Mouse (Mus musculus): Measurements from ENCODE around the gene Wbp1. TPM values are rescaled to one million over a fixed set of nuclear protein-coding genes. Genes with fewer than 3 reads are reported as not detected.

Gene Wbp1
- total RNA-seq, 2 experiments from 2014 or later = 34.8 to 89.9 TPM

DNA sequence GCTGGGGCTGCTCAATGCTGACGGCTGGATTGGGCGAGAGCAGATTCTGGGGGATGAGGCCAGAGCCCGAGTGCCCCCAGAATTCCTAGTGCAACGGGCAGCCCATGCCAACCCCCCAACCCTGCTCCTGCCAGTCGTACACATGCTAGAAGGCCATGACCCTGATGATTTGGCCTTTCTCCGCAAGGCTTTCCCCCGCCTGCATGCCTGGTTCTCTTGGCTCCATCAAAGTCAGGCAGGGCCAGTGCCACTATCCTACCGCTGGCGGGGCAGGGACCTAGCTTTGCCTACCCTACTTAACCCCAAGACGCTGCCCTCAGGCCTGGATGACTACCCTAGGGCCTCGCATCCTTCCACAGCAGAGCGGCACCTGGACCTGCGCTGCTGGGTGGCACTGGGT lies 3.7 kb downstream of the Wbp1 start:
- ATAC-seq (ENCODE audit: poor library complexity, severe bottlenecking) = no peak

DNA sequence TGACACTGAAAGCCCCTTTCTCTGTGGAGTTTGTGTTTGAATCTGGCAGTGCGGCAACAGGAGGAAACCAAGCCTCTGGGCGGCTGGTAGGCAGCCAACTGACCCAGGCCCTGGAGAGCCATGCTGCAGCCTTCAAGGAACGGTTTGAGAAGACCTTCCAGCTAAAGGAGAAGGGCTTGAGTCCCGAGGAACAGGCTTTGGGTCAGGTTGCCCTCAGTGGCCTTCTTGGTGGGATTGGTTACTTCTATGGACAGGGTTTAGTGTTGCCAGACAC lies 4.3 kb downstream of the Wbp1 start:
- ATAC-seq (ENCODE audit: poor library complexity, severe bottlenecking) = no peak

DNA sequence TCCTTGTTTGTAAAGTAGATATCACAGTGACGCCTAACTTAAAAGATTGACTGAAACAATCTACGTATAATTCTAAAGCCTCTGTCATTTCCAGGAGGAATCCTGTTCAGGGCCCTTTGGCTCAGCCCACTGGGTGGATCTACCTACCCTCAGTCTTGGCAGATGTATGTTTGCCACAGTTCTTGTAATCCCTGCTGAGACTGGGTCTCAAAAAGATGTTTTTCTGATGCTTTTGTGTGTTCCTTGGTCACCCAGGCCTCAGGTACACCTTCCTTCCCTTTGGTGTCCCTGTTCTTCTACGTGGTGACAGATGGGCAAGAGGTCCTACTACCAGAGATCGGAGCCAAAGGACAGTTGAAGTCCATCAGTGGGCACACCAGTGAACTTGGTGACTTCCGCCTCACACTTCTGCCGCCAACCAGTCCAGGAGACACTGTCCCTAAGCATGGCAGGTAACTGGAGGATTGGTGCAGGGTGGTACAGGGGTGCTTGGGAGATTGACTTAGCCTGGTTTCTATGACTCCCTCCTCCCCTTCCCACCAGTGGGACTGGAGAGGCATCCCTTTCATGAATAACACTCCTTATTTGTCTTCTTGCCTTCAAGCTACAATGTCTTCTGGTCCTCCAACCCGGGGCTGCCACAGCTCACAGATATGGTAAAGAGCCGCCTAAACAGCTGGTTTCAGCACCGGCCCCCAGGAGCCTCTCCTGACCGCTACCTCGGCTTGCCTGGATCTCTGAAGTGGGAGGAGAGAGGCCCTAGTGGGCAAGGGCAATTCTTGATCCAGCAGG lies 4.8 kb downstream of the Wbp1 start:
- ATAC-seq (ENCODE audit: poor library complexity, severe bottlenecking) = no peak

DNA sequence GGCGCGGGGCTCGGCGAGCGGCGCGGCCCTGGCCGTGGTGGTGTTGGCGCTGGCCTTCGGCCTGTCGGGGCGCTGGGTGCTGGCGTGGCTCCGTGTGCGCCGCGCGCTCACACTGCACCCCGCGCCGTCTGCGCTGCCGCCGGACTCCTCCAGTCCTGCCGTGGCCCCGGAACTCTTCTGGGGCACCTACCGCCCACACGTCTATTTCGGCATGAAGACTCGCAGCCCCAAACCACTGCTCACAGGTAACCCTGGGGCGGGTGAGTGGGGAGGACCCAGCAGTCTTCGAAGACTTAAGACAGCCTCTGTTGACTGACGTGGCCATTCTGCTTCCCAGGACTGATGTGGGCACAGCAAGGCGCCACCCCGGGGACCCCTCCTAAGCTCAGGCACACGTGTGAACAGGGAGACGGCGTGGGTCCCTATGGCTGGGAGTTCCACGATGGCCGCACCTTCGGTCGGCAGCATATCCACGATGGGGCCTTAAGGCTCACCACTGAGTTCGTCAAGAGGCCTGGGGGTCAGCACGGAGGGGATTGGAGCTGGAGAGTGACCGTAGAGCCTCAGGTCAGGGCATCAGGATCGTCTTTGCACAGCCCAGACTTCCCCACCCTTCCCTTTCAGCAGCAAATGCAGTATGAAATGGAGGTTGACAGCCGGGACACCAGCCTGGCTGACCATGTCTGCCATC lies 5.5 kb downstream of the Wbp1 start:
- ATAC-seq (ENCODE audit: poor library complexity, severe bottlenecking) = peak; percentile 21

DNA sequence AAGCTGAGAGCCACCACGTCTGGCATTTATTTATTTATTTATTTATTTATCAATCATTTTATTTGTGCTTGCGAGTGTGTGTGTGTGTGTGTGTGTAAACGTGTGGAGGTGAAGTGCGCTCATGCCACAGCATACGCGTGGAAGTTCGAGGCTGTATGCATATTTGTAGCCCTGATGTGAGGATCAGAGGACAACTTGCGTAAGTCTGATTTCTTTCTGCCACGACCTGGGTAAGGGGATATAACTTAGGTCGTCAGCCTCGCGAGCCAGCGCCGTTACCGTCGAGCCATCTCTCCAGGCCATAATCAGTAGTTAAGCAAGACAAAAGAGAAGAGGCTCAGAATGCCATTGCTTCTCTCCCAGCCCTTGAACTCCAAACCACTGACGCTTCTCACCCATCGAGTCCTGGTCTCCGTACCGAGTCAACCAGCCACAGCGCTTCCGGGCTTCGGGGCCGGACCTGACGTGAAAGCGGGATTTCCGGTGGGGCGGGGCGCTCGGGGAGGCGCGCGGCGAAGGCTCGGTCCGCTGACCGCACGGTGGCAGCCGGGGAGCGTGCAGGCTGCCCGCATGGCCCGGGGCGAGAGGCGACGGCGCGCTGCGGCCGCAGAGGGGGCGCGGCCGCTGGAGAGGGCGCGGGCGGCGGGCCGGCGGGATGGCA lies 6.2 kb downstream of the Wbp1 start, which contains the start of gene Mogs:
Gene Mogs, plus strand, starts transcription at position 486 of the 661 bp plus-strand sequence.
- ATAC-seq (ENCODE audit: poor library complexity, severe bottlenecking) = peak; percentile 98

DNA sequence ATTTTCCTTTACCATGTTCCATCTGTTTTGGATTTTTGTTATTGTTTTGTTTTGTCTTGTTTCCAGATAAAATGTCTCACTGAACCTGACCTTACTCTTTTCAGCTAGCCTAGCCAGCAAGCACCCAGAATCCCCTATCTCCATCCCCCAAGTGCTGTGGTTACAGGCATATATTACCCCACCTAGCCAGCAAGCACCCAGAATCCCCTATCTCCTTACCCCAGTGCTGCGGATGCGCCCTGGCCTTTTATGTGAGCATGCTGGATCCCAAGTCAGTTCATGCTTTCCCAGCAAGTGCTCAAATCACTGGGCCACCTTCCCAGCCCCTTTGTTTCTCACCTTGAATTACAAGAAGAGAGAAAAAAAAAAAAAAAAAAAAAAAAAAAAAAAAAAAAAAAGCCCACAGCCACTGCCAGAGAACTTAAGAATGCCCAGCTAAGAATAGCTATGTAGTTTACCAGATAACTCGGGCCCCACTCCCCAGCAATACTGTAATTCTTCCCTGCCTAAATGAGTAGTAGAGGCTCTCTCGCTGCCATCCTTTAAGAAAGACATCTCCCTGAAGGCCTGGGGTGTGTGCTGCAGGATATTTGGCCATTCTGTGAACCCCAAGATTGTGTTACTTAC lies 9.7 kb downstream of the Wbp1 start:
- ATAC-seq (ENCODE audit: poor library complexity, severe bottlenecking) = no peak

DNA sequence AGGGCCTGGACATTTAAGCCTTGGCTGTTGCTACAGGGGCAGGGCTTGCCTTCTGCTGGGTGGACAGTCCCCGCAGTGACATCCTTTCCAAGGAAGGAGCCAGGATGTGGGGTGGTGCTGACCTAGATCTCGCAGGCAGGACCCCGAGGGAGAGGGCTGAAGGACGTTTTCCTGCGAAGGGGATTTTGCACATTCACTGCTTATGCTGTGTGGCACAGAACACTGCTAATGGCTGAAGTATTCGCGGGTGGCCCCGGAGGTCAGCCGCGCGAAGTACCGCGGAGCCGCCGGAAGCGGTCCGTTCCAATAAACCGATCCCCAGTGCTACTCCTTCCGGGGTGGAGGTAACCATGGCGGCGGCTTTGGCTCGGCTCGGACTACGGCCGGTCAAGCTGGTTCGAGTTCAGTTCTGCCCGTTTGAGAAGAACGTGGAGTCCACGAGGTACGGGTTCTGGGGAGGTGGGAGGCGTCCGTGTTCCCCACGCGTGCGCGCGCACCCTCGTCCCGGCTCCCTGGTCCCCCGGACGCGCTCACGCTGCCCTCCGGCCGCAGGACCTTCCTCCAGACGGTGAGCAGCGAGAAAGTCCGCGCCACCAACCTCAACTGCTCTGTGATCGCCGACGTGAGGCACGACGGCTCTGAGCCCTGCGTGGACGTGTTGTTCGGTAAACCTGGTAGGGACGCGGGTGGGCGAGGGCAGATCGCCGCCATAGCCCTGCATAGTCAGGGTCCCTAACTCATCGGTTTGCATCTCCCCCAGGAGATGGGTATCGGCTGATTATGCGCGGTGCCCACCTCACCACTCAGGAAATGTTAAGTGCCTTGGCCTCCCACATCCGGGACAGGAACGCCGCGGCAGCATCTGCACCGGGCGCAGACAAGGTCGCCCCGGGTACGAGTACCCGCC lies 12.3 kb downstream of the Wbp1 start, which contains the start of gene Mrpl53:
Gene Mrpl53, plus strand, starts transcription at position 279 of the 907 bp plus-strand sequence.
- ATAC-seq (ENCODE audit: poor library complexity, severe bottlenecking) = peak; percentile 91

DNA sequence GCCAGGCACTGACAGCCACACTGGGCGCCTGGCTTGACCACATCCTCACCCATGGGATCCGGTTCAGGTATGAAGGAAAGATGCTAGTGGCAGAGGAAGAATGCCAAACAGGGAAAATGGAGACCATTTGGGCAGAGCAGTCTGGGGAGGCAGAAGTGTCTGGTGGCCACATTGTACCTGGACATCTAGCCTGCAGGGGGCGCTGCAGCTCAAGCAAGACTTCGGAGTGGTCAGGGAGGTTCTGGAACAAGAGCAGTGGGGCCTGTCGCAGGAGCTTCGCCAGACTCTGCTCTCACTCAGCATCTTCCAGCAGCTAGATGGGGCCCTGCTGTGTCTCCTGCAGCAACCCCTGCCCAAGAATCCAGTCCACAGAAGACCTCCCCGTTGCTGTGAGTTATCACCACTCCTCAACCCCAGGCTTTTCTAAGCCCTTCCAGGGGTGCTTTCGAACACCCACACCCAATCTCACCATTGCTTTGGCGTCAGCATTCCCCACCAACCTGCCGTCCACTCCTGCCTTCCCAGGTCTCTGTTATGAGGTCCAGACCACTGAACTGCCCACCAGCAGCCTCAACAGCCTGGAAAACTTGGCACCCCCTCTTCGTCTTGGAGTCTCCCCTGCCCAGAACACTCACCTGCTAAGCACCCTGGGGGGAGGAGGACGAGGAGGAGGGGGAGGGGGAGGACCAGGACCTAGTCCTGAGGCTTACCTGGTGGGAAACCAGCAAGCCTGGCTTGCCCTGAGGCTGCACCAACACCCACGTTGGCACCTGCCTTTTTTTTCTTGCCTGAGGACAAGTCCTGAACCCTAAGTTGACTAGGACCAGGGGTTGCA lies 13.6 kb downstream of the Wbp1 start:
- ATAC-seq (ENCODE audit: poor library complexity, severe bottlenecking) = peak; percentile 75

DNA sequence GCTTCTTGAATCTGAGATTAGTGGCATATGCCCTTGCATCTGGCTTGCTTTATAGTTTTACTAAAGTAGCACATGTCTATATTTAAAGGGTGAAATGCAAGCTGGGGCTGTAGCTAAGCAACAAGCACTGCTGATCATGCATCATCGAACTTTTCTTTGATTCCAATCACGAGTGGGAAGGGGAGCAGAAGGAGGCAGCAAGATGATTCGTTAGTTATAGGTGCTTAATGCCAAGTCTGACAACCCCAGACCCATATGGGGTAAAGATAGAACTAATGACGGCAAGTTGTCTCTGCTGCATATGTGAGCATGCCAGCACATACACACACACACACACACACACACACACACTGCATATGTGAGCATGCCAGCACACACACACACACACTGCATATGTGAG lies 17.2 kb downstream of the Wbp1 start:
- no peak for ATAC-seq (ENCODE audit: poor library complexity, severe bottlenecking)

DNA sequence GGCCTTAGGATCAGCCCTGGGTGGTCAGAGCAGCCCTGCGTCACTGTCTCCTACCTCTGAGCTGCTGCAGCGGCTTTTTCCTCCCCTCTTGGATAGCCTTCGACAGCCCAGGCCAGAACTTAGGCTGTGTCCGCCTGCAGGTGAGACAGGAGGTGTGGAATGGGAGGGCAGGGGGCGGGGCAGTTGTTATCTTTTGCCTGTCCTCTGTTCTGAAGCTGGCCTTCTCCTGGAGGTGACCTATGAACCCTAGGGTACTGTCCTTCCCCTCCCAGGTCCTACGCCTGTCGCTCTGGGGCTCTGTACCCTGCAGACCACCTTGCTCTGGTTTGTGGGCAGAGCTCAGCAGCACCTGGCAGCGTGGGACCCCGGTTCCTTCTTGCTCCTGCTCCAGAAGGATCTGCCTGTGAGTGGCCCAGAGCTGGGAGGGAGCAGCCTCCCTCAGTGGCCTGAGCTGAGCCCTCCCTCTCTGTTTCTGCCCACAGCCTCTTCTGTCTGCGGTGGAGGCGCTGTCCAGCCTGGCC lies 18.2 kb downstream of the Wbp1 start:
- no peak for ATAC-seq (ENCODE audit: poor library complexity, severe bottlenecking)

DNA sequence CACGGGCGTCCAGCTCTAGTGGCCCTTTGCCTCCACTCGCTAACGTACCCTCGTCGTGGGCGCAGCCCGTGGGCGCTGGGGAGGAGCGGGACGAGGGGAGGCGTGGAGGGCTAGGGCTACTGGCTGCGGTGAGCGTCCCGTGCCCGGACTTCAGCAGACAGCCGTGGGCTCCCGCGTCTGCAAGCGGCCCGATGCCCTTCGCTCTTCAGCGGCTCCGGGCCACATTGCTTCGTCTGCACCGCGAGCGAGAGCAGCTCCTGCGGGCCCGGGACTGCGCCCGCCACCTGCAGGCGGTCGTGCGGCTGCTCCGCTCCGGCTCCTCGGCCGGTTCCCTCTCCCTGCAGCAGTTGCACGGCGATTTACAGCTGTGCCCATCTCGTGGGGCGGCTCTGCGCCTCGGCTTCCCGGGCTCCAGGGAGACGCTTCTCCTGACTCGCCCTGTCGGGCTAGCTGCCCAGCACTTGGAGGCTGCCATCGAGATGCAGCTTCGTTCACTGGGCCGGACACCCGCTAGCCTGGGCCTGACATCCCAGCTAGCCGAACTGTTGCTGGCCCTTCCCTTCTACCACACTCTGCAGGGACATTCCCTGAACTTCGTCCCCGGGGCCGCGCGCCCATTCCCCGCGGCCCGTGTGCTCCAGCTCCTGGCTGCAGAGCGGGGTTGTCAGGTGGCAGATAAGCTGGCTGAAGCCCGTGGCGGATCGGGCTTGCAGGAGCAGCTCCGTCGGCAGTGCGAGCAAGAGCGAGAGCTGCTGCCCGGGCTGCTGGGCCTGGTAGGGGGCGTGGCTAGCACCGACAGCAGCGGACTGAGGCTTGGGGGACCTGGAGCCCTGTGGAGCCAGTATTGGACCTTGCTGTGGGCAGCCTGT lies 19.4 kb downstream of the Wbp1 start:
- peak; percentile 77 for ATAC-seq (ENCODE audit: poor library complexity, severe bottlenecking)

DNA sequence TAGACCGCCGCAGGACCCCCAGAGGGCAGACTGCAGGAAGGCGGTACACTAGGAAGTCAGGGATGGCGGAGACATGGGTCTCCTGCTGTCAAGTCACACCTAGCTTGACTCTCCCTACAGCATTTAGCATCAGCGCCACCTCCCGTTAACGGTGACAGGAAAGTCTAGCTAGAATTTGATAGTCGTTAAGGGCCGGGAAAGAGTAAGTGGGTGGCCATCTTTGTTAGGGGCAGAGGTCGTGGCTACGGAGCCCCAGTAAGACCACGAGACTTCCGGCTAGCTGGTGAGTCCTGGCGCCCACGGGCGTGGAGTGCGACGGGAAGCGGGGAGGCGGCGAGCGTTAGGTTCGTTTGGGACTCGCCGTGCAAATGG lies 20.1 kb downstream of the Wbp1 start, which contains the start of the genes Ccdc142 and Gm42688:
Gene Ccdc142, plus strand, starts transcription at position 286 of the 372 bp plus-strand sequence.
Gene Gm42688, plus strand, starts transcription at position 302 of the 372 bp plus-strand sequence.
- peak; percentile 88 for ATAC-seq (ENCODE audit: poor library complexity, severe bottlenecking)

DNA sequence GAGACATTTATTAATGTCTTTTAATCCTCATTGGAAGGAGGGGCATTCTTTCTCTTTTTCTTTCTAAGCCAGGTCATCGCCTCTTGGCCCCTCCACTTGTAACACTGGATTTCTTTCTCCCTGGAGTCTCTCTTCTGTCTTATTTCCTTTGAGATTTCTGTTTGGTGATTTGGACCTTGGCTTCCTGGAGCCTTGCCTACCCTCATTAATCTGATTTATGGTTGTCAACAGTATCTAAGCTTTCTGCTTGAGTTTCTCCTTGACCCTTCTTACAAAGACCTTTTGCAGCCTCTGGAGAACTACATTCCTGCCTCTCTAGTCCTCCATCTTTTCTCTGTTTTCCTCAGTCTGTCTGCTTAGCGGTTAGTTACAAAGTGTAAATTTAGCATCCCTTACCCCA lies 22.9 kb downstream of the Wbp1 start:
- ATAC-seq (ENCODE audit: poor library complexity, severe bottlenecking) = no peak

DNA sequence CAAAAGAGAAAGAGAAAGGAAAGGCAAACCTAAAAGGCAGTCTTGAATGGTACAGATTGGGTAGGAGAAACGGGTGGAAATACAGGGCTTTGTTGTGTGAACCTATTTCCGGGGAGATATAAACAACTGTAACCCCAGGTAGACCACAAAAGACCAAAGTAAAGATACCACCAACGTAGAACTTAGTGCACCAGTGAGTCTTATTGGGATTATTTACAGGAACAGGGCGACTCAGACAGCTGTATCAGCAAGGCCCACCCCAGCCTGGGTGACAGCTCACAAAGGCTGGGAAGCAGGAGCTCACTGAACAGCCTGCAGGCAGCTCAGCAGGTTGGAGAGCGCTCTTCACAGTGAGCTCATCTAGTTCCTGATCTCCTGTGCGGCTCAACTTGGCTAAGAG lies 25.4 kb downstream of the Wbp1 start:
- peak; percentile 34 for ATAC-seq (ENCODE audit: poor library complexity, severe bottlenecking)

DNA sequence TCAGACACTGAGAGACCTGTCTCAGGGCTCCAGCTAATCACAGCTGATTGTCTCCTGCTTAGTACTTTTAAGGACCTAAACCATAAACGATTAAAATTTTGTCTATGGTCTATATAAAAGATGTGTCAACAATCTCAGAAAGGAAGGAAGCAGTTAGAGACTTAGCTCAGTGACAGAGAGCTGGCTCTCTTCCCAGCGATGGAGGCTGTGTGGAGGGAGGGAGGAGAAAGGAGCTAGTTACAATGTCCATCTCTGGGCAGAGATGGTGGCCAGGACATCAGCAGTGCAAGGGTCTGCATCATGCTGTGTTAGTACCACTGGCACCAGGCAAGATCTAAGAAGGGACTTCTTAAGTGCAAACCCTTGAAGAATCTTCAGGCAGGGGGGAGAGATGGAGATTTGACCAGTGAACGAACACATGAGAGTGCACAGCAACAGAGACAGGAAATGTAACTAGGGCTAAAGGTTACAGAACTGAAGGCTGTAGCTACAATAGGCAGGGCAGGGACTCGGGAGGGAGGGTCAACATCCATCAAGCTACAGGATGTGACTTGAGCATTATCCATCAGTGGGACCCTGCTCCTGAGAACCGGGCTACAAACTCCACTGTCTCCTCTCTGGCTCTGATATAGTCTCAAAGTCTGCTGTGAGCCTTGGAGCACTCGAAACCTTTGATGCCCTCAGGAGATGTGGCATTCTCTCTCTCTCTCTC lies 28.8 kb downstream of the Wbp1 start:
- no peak for ATAC-seq (ENCODE audit: poor library complexity, severe bottlenecking)

DNA sequence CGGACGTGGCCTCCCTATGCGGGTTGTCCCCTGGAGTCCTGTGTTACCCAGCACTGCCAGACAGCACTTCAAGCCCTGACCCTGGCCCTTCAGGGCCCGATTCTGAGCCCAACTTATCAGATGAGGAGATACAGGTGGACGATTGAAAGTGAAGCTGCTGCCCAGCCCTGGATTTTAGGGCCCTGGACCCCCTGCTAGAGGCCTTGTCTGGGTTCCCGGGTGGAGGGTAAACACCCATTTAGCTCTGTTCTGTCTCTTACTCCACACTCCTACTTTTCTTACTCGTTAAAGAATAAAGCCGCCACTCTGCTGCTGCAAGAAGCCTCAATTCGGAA lies 33.5 kb downstream of the Wbp1 start:
- ATAC-seq (ENCODE audit: poor library complexity, severe bottlenecking) = no peak

DNA sequence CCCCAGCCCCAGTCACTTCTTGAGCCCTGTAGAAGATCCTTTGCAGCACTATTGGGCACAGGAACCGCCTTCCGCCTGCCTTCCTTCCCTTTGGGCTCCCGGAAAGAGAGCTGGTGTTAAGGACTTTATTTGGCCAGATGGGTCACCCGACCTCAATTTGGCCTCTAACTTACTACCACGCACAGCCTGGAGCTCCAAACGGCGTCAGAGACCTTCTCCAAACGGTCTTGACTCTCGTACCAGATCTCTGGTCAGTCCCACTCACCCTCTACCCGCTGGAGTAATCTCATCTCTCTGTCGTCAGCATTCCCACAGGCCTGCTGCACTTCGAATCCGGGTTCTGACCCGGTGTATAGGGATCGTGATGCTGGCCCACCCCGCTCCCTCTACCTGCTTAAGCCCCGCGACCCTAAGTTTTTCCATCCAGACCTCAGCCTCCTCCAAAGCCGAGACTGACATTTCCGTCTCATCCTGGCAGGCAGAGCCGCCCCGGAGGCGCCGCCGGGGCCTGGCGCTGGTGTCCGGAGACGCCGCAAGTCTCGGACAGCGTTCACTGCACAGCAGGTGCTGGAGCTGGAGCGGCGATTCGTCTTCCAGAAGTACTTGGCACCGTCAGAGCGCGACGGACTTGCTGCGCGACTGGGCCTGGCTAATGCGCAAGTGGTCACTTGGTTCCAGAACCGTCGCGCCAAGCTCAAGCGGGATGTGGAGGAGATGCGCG lies 34.0 kb downstream of the Wbp1 start:
- no peak for ATAC-seq (ENCODE audit: poor library complexity, severe bottlenecking)
